Mouse (Mus musculus) intestine, embryonic 16.5 days (tissue): ENCODE measurements around the gene Stoml3. TPM values are rescaled to one million over a fixed set of nuclear protein-coding genes. Genes with fewer than 3 reads are reported as not detected.

ENCODE experiments used
- ATAC-seq: fragments of 200-750 bp; cut with Nextera tagmentation; 2 replicates; pipeline ENCODE4 v1.8.0; 2017; ENCODE audit warnings: moderate TSS enrichment, moderate library complexity
- H3K27ac ChIP-seq: fragments of 300-500 bp; sonication (generic); 2 replicates; pipeline ENCODE4 v1.5.1; 2014; ENCODE audit warnings: mild to moderate bottlenecking, low read length
- H3K27me3 ChIP-seq: fragments of 300-500 bp; sonication (generic); replicated peaks from 2 replicates; pipeline ENCODE4 v1.6.1; 2014; ENCODE audit warnings: low read length, control low read depth, mixed read lengths; ENCODE audit not compliant: control insufficient read depth, insufficient read depth
- H3K36me3 ChIP-seq: fragments of 300-500 bp; sonication (generic); 2 replicates; pipeline ENCODE4 v1.6.1; 2014; ENCODE audit warnings: low read length, control low read depth; ENCODE audit not compliant: control insufficient read depth, insufficient read depth
- H3K4me1 ChIP-seq: fragments of 300-500 bp; sonication (generic); 2 replicates; pipeline ENCODE4 v1.6.1; 2014; ENCODE audit warnings: low read length, control low read depth, mixed read lengths; ENCODE audit not compliant: control insufficient read depth, insufficient read depth
- H3K4me2 ChIP-seq: fragments of 300-500 bp; sonication (generic); 2 replicates; pipeline ENCODE4 v1.6.1; 2014; ENCODE audit warnings: low read depth, low read length, control low read depth
- H3K4me3 ChIP-seq: fragments of 300-500 bp; sonication (generic); 2 replicates; pipeline ENCODE4 v1.5.1; 2014; ENCODE audit warnings: mild to moderate bottlenecking, low read length
- H3K9ac ChIP-seq: fragments of 300-500 bp; sonication (generic); 2 replicates; pipeline ENCODE4 v1.6.1; 2014; ENCODE audit warnings: low read depth, low read length
- H3K9me3 ChIP-seq: fragments of 300-500 bp; sonication (generic); 2 replicates; pipeline ENCODE4 v1.6.1; 2016; ENCODE audit warnings: low read length, control low read depth; ENCODE audit not compliant: control insufficient read depth
- WGBS: fragments of 180-500 bp; shearing (Covaris S2); extraction: QIAGEN DNeasy Blood & Tissue Kit; methylation state at CpG from one replicate; pipeline ENCODE4 v1.1.7; 2014; 5-methylcytosine and 5-hydroxymethylcytosine counted together
- polyA plus RNA-seq: library from polyadenylated mRNA; unstranded; fragments of >200 nt; fragmentation: Nextera tagmentation; extraction: Ambion mirVana; gene quantifications from 2 replicates; pipeline ENCODE4 v1.2.1, GENCODE M21; 2015

The Stoml3 gene
- polyA plus RNA-seq, 1 experiment from 2014 or later, result not detected

- Histone ChIP-seq H3K4me1 (peaks cover 30% of the 10 kb centered on the region), H3K4me3 (no peak overlapping the region), H3K9ac (no peak overlapping the region), H3K9me3 (no peaks in the 10 kb centered on the region), H3K27me3 (no peaks in the 10 kb centered on the region), H3K36me3 (peaks cover 16% of the 10 kb centered on the region), H3K27ac (no peak overlapping the region), H3K4me2 (no peak overlapping the region)
- 75% methylated on average over 5 of the region's 5 CpGs for WGBS
- ATAC-seq, result peak; percentile 26; the same call in 1 of the 2 replicates
Observed at GRCm38 (mm10) chr3:53469650-53470049, 18.8 kb upstream of the Stoml3 start.

GRCm38 (mm10) chr3:53472061-53472460 is 16.4 kb upstream of the Stoml3 start:
- Histone ChIP-seq H3K9me3 (no peaks in the 10 kb centered on the region), H3K36me3 (peaks cover 20% of the 10 kb centered on the region), H3K4me2 (no peak overlapping the region), H3K27ac (no peak overlapping the region), H3K27me3 (no peaks in the 10 kb centered on the region), H3K4me1 (peaks cover 16% of the 10 kb centered on the region), H3K9ac (no peak overlapping the region), H3K4me3 (no peak overlapping the region)
- 96% methylated on average over 5 of the region's 5 CpGs for WGBS
- ATAC-seq, result no peak

- H3K36me3 ChIP-seq, result peaks cover 31% of the 10 kb centered on the region
- H3K9me3 ChIP-seq, result no peaks in the 10 kb centered on the region
- H3K9ac ChIP-seq, result no peak overlapping the region
- H3K4me1 ChIP-seq, result peaks cover 6% of the 10 kb centered on the region
- no peak overlapping the region for H3K4me3 ChIP-seq
- H3K27me3 ChIP-seq, result no peaks in the 10 kb centered on the region
- no peak for ATAC-seq
- H3K27ac ChIP-seq, result no peak overlapping the region
- no peak overlapping the region for H3K4me2 ChIP-seq
- 73% methylated on average over 4 of the region's 4 CpGs for WGBS
Observed at GRCm38 (mm10) chr3:53474179-53474578, 14.3 kb upstream of the Stoml3 start.

GRCm38 (mm10) chr3:53475889-53476288 is 12.6 kb upstream of the Stoml3 start:
- Histone ChIP-seq H3K36me3 (peaks cover 37% of the 10 kb centered on the region), H3K4me3 (no peak overlapping the region), H3K9me3 (no peaks in the 10 kb centered on the region), H3K27ac (no peak overlapping the region), H3K4me1 (no peaks in the 10 kb centered on the region), H3K4me2 (no peak overlapping the region), H3K27me3 (no peaks in the 10 kb centered on the region), H3K9ac (no peak overlapping the region)
- ATAC-seq, result peak; percentile 44; the same call in 1 of the 2 replicates
- WGBS, result 49% methylated on average over 6 of the region's 6 CpGs

- ATAC-seq, result no peak
- H3K4me3 ChIP-seq, result no peak overlapping the region
- H3K9ac ChIP-seq, result no peak overlapping the region
- no peaks in the 10 kb centered on the region for H3K4me1 ChIP-seq
- no peaks in the 10 kb centered on the region for H3K27me3 ChIP-seq
- H3K36me3 ChIP-seq, result peaks cover 38% of the 10 kb centered on the region
- no peaks in the 10 kb centered on the region for H3K9me3 ChIP-seq
- H3K27ac ChIP-seq, result no peak overlapping the region
- WGBS, result 91% methylated on average over 17 of the region's 17 CpGs
- H3K4me2 ChIP-seq, result no peak overlapping the region
Observed at GRCm38 (mm10) chr3:53477468-53477867, 11.0 kb upstream of the Stoml3 start.

- H3K4me2 ChIP-seq, result no peak overlapping the region
- no peaks in the 10 kb centered on the region for H3K4me1 ChIP-seq
- no peak overlapping the region for H3K9ac ChIP-seq
- H3K27me3 ChIP-seq, result no peaks in the 10 kb centered on the region
- ATAC-seq, result no peak
- H3K36me3 ChIP-seq, result peaks cover 34% of the 10 kb centered on the region
- WGBS, result 95% methylated on average over 30 of the region's 30 CpGs
- no peaks in the 10 kb centered on the region for H3K9me3 ChIP-seq
- H3K27ac ChIP-seq, result no peak overlapping the region
- H3K4me3 ChIP-seq, result no peak overlapping the region
Observed at GRCm38 (mm10) chr3:53478419-53479046, 9.9 kb upstream of the Stoml3 start.

- Histone ChIP-seq H3K9ac (no peak overlapping the region), H3K4me2 (no peak overlapping the region), H3K27ac (no peak overlapping the region), H3K4me1 (no peaks in the 10 kb centered on the region), H3K27me3 (no peaks in the 10 kb centered on the region), H3K4me3 (no peak overlapping the region), H3K9me3 (no peaks in the 10 kb centered on the region), H3K36me3 (peaks cover 19% of the 10 kb centered on the region)
- WGBS, result 87% methylated on average over 8 of the region's 8 CpGs
- no peak for ATAC-seq
Observed at GRCm38 (mm10) chr3:53483414-53484059, 4.9 kb upstream of the Stoml3 start.

- Histone ChIP-seq H3K27me3 (no peaks in the 10 kb centered on the region), H3K4me2 (no peak overlapping the region), H3K4me1 (no peaks in the 10 kb centered on the region), H3K36me3 (peaks cover 6% of the 10 kb centered on the region; the same call in 1 of the 2 replicates), H3K27ac (no peak overlapping the region), H3K9ac (no peak overlapping the region), H3K4me3 (no peak overlapping the region), H3K9me3 (no peaks in the 10 kb centered on the region)
- 81% methylated on average over 10 of the region's 10 CpGs for WGBS
- ATAC-seq, result no peak
Observed at GRCm38 (mm10) chr3:53486561-53486960, 1.9 kb upstream of the Stoml3 start.

GRCm38 (mm10) chr3:53486996-53487576 is 1.4 kb upstream of the Stoml3 start:
- Histone ChIP-seq H3K27me3 (no peaks in the 10 kb centered on the region), H3K9me3 (no peaks in the 10 kb centered on the region), H3K4me1 (no peaks in the 10 kb centered on the region), H3K9ac (0 out of 2 replicates have a peak overlapping the region, but pooled peaks have one; percentile 6), H3K27ac (no peak overlapping the region), H3K4me3 (no peak overlapping the region), H3K4me2 (no peak overlapping the region), H3K36me3 (0 out of 2 replicates have a peak, but pooled peaks cover 1% of the 10 kb centered on the region)
- 59% methylated on average over 9 of the region's 9 CpGs for WGBS
- no peak for ATAC-seq
